8 mouse cellular contexts compared by ENCODE assay signal in genomic region chr11:54903940-54904706, GRCm38 (mm10). TPM values are rescaled to one million over a fixed set of nuclear protein-coding genes. Genes with fewer than 3 reads are reported as not detected.
A peak's percentile ranks its signal among the peaks of the same experiment; 100 is the strongest.
DNase-seq lines count a peak whose midpoint lies in the region; ATAC-seq and TF ChIP-seq lines count a peak whose summit lies in the region.

No protein-coding gene starts in this region.

- H3K36me3 ChIP-seq in heart, embryonic 13.5 days: peaks cover 23% of the 10 kb centered on the region
- H3K36me3 ChIP-seq in kidney, postnatal 0 days (ENCODE audit: insufficient read depth, low read length): no peaks in the 10 kb centered on the region
- 0 out of 2 replicates have a peak, but pooled peaks cover 6% of the 10 kb centered on the region for H3K36me3 ChIP-seq in neural tube, embryonic 13.5 days

- 0 out of 2 replicates have a peak, but pooled peaks have one; percentile 43 for ATAC-seq in heart, embryonic 13.5 days (ENCODE audit: extremely low read depth, insufficient number of reproducible peaks, low FRiP score, low TSS enrichment)
- peak; percentile 50 for ATAC-seq in kidney, postnatal 0 days (replicated peaks; ENCODE audit: low FRiP score, low read depth)
- 0 out of 2 replicates have a peak, but pooled peaks have one; percentile 16 for ATAC-seq in neural tube, embryonic 13.5 days (ENCODE audit: low read depth)

- peaks cover 45% of the 10 kb centered on the region for H3K4me1 ChIP-seq in heart, embryonic 13.5 days
- H3K4me1 ChIP-seq in kidney, postnatal 0 days (replicated peaks; ENCODE audit: insufficient read depth, low read length): 0 out of 2 replicates have a peak, but pooled peaks cover 4% of the 10 kb centered on the region
- peaks cover 20% of the 10 kb centered on the region for H3K4me1 ChIP-seq in neural tube, embryonic 13.5 days (replicated peaks)

- H3K27me3 ChIP-seq in heart, embryonic 13.5 days (replicated peaks): no peaks in the 10 kb centered on the region
- no peaks in the 10 kb centered on the region for H3K27me3 ChIP-seq in kidney, postnatal 0 days (ENCODE audit: insufficient read depth, low read length)
- no peaks in the 10 kb centered on the region for H3K27me3 ChIP-seq in neural tube, embryonic 13.5 days

- peak overlapping the region; percentile 80 for H3K27ac ChIP-seq in heart, embryonic 13.5 days (replicated peaks)
- H3K27ac ChIP-seq in kidney, postnatal 0 days: peak overlapping the region; percentile 60; the same call in 1 of the 2 replicates
- no peak overlapping the region for H3K27ac ChIP-seq in neural tube, embryonic 13.5 days (replicated peaks)

- peak overlapping the region; percentile 75 for H3K4me3 ChIP-seq in heart, embryonic 13.5 days
- H3K4me3 ChIP-seq in kidney, postnatal 0 days (replicated peaks; ENCODE audit: low read depth, low read length): 0 out of 2 replicates have a peak overlapping the region, but pooled peaks have one; percentile 48
- no peak overlapping the region for H3K4me3 ChIP-seq in neural tube, embryonic 13.5 days

- peak overlapping the region; percentile 85 for H3K9ac ChIP-seq in heart, embryonic 13.5 days
- H3K9ac ChIP-seq in kidney, postnatal 0 days (ENCODE audit: low read depth, low read length): peak overlapping the region; percentile 57; the same call in 1 of the 2 replicates
- no peak overlapping the region for H3K9ac ChIP-seq in neural tube, embryonic 13.5 days

- H3K9me3 ChIP-seq in heart, embryonic 13.5 days: no peaks in the 10 kb centered on the region
- no peaks in the 10 kb centered on the region for H3K9me3 ChIP-seq in kidney, postnatal 0 days (replicated peaks; ENCODE audit: low read length)
- no peaks in the 10 kb centered on the region for H3K9me3 ChIP-seq in neural tube, embryonic 13.5 days

- peak; percentile 62 for DNase-seq in adrenal gland, postnatal 14 days
- no peak for DNase-seq in adrenal gland, postnatal 10 days
- peak; percentile 60 for DNase-seq in kidney, postnatal 0 days (ENCODE audit: low spot score)
- no peak for DNase-seq in cerebellum, postnatal 14 days
- DNase-seq in thymus, postnatal 10 days (ENCODE audit: low spot score in 2 of 2): no peak
- no peak for DNase-seq in gastrocnemius, postnatal 25 days

- 26% methylated on average over 4 of the region's 4 CpGs for WGBS in heart, embryonic 13.5 days
- 57% methylated on average over 4 of the region's 4 CpGs for WGBS in kidney, postnatal 0 days
- 46% methylated on average over 4 of the region's 4 CpGs for WGBS in neural tube, embryonic 13.5 days

- peak overlapping the region; percentile 88 for H3K4me2 ChIP-seq in heart, embryonic 13.5 days
- peak overlapping the region; percentile 90 for H3K4me2 ChIP-seq in kidney, postnatal 0 days (ENCODE audit: low read length)
- no peak overlapping the region for H3K4me2 ChIP-seq in neural tube, embryonic 13.5 days

- TF ChIP-seq CTCF in kidney, postnatal 0 days (IDR thresholded peaks at IDR 0.05; ENCODE audit: low read depth): no peak

RNA-seq across cellular contexts. Expression of gene Gpx3, which starts 1.9 kb away (rescaled TPM):
- 308 and 532 TPM in 2 replicates for total RNA-seq in adrenal gland, postnatal 14 days (2021)
- 100 to 1,000 TPM; 116 to 123 TPM for total RNA-seq in adrenal gland, postnatal 10 days (2021)
- polyA plus RNA-seq in heart, embryonic 13.5 days (2015; fragmentation: Nextera tagmentation; extraction: Ambion mirVana): 1,129 and 1,294 TPM in 2 replicates
- polyA plus RNA-seq in kidney, postnatal 0 days (2015; fragmentation: Nextera tagmentation; extraction: Ambion mirVana): 1,362 and 1,474 TPM in 2 replicates
- 67.2 and 71.8 TPM in 2 replicates for polyA plus RNA-seq in neural tube, embryonic 13.5 days (2015; fragmentation: Nextera tagmentation; extraction: Ambion mirVana)
- total RNA-seq in gastrocnemius, postnatal 25 days (2021): 10 to 100 TPM; 26.5 to 56.8 TPM

RNA-seq across cellular contexts. Expression of gene Hint1, which starts 37.9 kb away (rescaled TPM):
- total RNA-seq in adrenal gland, postnatal 14 days (2021): 379 and 380 TPM in 2 replicates
- 100 to 1,000 TPM; 337 to 370 TPM for total RNA-seq in adrenal gland, postnatal 10 days (2021)
- 637 and 710 TPM in 2 replicates for polyA plus RNA-seq in heart, embryonic 13.5 days (2015; fragmentation: Nextera tagmentation; extraction: Ambion mirVana)
- 1,015 and 1,085 TPM in 2 replicates for polyA plus RNA-seq in kidney, postnatal 0 days (2015; fragmentation: Nextera tagmentation; extraction: Ambion mirVana)
- polyA plus RNA-seq in neural tube, embryonic 13.5 days (2015; fragmentation: Nextera tagmentation; extraction: Ambion mirVana): 715 and 824 TPM in 2 replicates
- 100 to 1,000 TPM; 181 to 192 TPM for total RNA-seq in gastrocnemius, postnatal 25 days (2021)

RNA-seq across cellular contexts. Expression of gene Lyrm7, which starts 43.4 kb away (rescaled TPM):
- 18.5 and 26.0 TPM in 2 replicates for total RNA-seq in adrenal gland, postnatal 14 days (2021)
- total RNA-seq in adrenal gland, postnatal 10 days (2021): 10 to 100 TPM; 14.5 to 30.3 TPM
- polyA plus RNA-seq in heart, embryonic 13.5 days (2015; fragmentation: Nextera tagmentation; extraction: Ambion mirVana): 12.2 and 17.2 TPM in 2 replicates
- 7.3 and 7.7 TPM in 2 replicates for polyA plus RNA-seq in kidney, postnatal 0 days (2015; fragmentation: Nextera tagmentation; extraction: Ambion mirVana)
- polyA plus RNA-seq in neural tube, embryonic 13.5 days (2015; fragmentation: Nextera tagmentation; extraction: Ambion mirVana): 10.9 and 13.3 TPM in 2 replicates
- total RNA-seq in gastrocnemius, postnatal 25 days (2021): 10 to 100 TPM; 14.4 to 15.3 TPM

RNA-seq across cellular contexts. Expression of gene Tnip1, which starts 58.6 kb away (rescaled TPM):
- 53.8 and 74.2 TPM in 2 replicates for total RNA-seq in adrenal gland, postnatal 14 days (2021)
- total RNA-seq in adrenal gland, postnatal 10 days (2021): 10 to 100 TPM; 53.2 to 64.1 TPM
- polyA plus RNA-seq in heart, embryonic 13.5 days (2015; fragmentation: Nextera tagmentation; extraction: Ambion mirVana): 18.6 and 21.2 TPM in 2 replicates
- polyA plus RNA-seq in kidney, postnatal 0 days (2015; fragmentation: Nextera tagmentation; extraction: Ambion mirVana): 17.5 and 20.3 TPM in 2 replicates
- polyA plus RNA-seq in neural tube, embryonic 13.5 days (2015; fragmentation: Nextera tagmentation; extraction: Ambion mirVana): 16.1 and 17.3 TPM in 2 replicates
- 10 to 100 TPM; 27.6 to 31.9 TPM for total RNA-seq in gastrocnemius, postnatal 25 days (2021)

Comparison
In these comparisons a context has a peak if more than half of its experiments do, and no peak if none do; other contexts are left out.
1. DNase-seq: peak in adrenal gland, postnatal 14 days (single experiment) and kidney, postnatal 0 days (single experiment); none in adrenal gland, postnatal 10 days (single experiment), cerebellum, postnatal 14 days (0 of 2), thymus, postnatal 10 days (0 of 2) and gastrocnemius, postnatal 25 days (single experiment).
2. Peak in every context shown above with its lines, with median percentiles within 50 percentile points of each other: ATAC-seq.